Mouse (Mus musculus) cortical plate, adult 2 months (tissue): ENCODE data around the gene Tyw3.

ENCODE experiments used
- CTCF ChIP-seq: fragments of 200-500 bp; IDR thresholded peaks from 2 replicates; pipeline ENCODE4 v1.5.1; 2011; ENCODE audit warnings: mild to moderate bottlenecking, control low read depth, low read length; ENCODE audit not compliant: insufficient read depth; ENCODE audit errors: extremely low read depth
- POLR2A ChIP-seq: fragments of 200-500 bp; IDR thresholded peaks from 2 replicates; pipeline ENCODE4 v1.6.1; 2011; ENCODE audit warnings: mild to moderate bottlenecking, low read length, control low read depth; ENCODE audit not compliant: insufficient read depth; ENCODE audit errors: extremely low read depth

- TF ChIP-seq CTCF = no peak
- no peak for TF ChIP-seq POLR2A
Observed at GRCm38 (mm10) chr3:154577895-154578294, 19.0 kb downstream of the Tyw3 start.
